Mouse (Mus musculus) layer of hippocampus, adult 2 months (tissue): ENCODE data around the gene Apeh. TPM values are rescaled to one million over a fixed set of nuclear protein-coding genes. Genes with fewer than 3 reads are reported as not detected.
"Not testable (repeated sequence)": the region's sequence is repeated elsewhere in the genome, so short reads cannot be mapped to it uniquely, and the experiment has no call there.

Source experiments
- DNase-seq, 2 experiments: peaks; one replicate each; pipeline ENCODE4 v3.0.0; 2022; ENCODE audit warnings: low spot score in 2 of 2
- H3K27ac ChIP-seq: fragments of 200-600 bp; 2 replicates; pipeline ENCODE4 v1.8.1; 2022
- H3K4me3 ChIP-seq: fragments of 200-600 bp; 2 replicates; pipeline ENCODE4 v1.8.1; 2022; ENCODE audit warnings: mild to moderate bottlenecking
- CTCF ChIP-seq: fragments of 200-600 bp; conservative IDR thresholded peaks from 2 replicates; pipeline ENCODE4 v1.8.1; 2022; ENCODE audit warnings: antibody characterized with exemption, mild to moderate bottlenecking, moderate library complexity
- long read RNA-seq, 2 experiments: library from polyadenylated mRNA; stranded (forward); transcript quantifications; one replicate each; pipeline ENCODE4 v2.0.0; 2021; ENCODE audit warnings: borderline mapping rate in 2 of 2
- total RNA-seq, 2 experiments: library from RNA; stranded (reverse); gene quantifications; 2 replicates each; pipeline ENCODE4 v1.2.3; 2021

Gene Apeh
- 10 to 100 TPM; 35.3 to 37.0 TPM for total RNA-seq
- long read RNA-seq, experiment 1, transcript Apeh-206 (22 exons, 2,518 nt): major isoform, 10 of 16 reads
- long read RNA-seq, experiment 1, partial matches to known transcripts: 2 of 16 reads
- long read RNA-seq, experiment 1, other reads (novel, unspliced or antisense): 4 of 16 reads
- long read RNA-seq, experiment 2, transcript Apeh-206 (22 exons, 2,518 nt): major isoform, 19 of 31 reads
- long read RNA-seq, experiment 2, partial matches to known transcripts: 6 of 31 reads
- long read RNA-seq, experiment 2, other reads (novel, unspliced or antisense): 6 of 31 reads

DNA sequence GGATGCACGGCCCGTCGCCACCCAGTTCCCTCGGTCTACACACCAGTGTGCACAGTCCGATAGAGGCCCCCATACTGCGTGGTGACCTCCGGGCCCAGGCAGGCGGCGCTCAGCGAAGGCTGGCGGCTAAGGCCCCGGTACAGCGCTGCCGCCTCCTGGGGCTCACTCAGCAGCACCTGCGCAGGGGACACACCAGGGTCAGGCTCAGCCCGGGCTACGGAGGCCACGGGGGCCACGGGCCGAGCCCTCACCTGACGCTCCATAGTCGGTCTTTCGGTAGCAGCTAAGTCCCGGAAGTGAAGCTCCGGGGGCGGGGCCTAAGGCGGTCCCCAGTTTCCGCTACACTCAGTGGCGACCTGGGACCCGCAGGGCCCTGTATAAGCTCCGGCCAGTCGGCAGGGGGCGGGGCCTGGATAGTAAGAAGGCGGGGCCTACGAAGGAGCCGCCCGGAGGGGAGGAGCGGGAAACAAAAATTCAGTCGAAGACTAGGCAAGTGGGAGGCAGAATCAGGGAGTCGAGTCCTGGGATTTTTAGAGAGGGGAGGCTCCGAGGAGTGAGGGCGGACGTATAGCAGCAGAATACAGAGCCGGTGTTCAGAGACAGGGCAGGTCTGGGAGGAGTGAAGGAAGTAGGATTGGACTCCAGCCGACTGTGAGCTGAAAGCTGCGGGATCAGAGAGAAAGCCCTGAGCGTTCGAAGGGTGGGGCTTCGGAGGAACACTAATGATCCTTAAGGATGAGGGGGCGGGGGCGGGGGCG lies at the start of gene Apeh:
Apeh (minus strand) TSS at position 423 of the 758 bp plus-strand sequence.
- peak within 1 kb of the TSS; percentile 86 for H3K27ac ChIP-seq
- peak; percentile 52 for TF ChIP-seq CTCF
- peak; percentile 82 to 87 for DNase-seq
- H3K4me3 ChIP-seq: peak within 1 kb of the TSS; percentile 65

DNA sequence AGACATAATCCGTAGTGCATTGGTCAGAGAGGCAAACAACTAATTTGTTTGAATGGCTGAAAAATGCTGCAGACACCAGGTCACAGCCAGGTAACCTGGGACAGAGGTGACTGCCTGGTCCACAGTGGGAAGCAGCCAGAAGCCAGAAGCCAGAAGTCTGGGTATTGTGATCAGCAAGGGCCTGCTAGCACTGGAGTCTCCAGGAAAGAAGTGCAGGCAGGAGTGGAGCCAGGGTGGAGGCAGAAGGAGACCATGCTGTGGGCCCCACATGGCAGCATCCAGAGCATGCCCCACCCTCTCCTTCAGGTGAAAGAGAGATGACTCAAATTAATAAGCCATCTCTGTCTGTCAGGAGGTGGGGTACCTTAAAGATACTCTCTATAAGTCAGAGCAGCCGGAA lies 49.1 kb upstream of the Apeh start:
- peak overlapping the region; percentile 52 for H3K27ac ChIP-seq
- no peak for TF ChIP-seq CTCF
- no peak for DNase-seq

DNA sequence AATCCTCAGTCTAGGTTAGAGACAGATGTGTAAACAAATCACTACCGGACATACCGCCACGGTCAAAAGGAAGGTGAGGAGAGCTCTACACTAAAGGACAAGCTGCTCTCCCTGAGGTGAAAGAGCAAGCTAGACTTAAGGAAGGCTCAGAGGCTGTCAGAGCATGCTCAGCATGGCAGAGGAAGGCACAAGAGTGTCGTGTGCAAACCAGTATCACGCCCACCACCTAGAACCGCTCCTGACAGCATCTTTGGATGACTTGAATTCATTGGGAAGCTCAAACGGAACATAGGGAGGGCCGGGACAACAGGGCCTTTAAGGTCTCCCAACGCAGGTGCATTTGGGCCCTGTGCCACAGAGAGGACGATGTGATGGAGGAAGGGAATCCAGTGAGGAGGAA lies 47.0 kb upstream of the Apeh start:
- no peak for DNase-seq
- no peak for TF ChIP-seq CTCF
- no peak overlapping the region for H3K4me3 ChIP-seq
- H3K27ac ChIP-seq: peak overlapping the region; percentile 85

More for the DNA sequence above, 49.1 kb upstream of the Apeh start:
- H3K4me3 ChIP-seq: no peak overlapping the region

DNA sequence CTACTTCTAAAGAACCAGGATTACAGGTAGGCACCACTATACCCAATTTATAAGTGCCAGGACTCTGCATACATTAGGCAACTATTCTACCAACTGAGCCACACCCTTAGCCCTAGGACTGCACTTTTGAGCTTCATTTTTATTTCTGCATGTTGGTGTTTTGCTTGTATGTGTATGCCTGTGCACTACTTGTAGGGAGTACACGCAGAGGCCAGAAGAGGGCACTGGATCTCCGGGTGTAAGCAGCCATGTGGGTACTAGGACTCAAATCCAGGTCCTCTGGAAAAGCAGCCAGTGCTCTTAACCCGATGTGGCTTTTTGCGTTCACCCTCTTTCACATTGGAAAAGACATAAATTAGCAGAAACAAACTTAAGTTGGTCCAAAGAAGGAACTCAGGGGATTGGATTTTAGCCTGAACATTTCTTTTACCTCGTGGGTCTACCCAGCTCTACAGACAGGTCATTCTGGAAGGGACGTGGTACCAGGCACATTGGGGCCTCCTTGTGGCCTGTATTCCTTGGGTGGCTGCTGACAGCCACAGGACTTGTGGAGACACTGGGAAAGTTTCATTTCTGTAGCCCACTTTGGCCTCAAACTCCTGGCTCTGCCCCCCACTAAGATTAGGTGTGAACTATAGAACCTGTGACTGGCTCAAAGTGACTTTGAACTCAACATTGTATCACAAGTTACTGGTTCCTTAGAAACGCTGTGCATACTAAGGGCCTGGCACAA lies 45.7 kb upstream of the Apeh start:
- H3K27ac ChIP-seq: peak overlapping the region; percentile 85
- TF ChIP-seq CTCF: peak; percentile 68
- H3K4me3 ChIP-seq: no peak overlapping the region
- DNase-seq: no peak

DNA sequence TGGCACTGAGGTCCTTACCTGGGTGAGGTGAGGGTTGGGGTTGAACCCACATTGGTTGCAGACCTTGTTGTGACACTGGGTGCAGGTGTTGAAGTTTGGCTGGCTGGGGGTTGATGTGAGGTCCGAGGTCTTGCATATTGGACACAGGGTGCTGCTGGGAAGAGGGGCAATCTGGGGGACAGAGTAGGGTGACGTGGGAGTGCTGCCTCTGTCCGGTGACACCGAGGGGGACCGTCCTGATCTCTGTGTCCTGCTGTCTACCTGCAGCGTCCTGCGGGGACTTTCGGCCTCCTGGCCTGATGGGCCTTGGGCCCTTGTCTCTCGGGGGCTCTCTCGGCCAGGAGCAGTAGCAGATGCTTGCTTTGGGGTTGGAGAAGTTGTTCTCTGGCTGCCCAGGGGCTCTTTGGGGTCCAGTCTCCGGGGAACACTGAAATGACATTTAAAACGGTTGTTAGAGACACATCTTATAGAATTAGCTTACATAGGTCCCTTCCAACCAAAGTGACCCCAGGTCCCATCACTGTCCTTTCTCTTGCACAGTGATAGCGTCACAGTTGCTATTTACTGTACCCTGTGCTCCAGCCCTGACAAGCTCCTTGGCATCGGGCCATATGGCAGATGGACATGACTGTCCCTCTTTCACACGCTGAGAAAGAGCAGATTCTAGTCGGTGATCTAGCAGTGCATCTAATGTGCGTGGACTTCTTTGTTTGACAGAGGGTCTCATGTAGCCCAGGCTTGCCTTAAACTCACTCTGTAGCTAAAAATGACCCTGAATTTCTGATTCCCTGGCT lies 45.0 kb upstream of the Apeh start:
- Histone ChIP-seq H3K4me3 (no peak overlapping the region), H3K27ac (peak overlapping the region; percentile 85)
- no peak for TF ChIP-seq CTCF
- DNase-seq: no peak

DNA sequence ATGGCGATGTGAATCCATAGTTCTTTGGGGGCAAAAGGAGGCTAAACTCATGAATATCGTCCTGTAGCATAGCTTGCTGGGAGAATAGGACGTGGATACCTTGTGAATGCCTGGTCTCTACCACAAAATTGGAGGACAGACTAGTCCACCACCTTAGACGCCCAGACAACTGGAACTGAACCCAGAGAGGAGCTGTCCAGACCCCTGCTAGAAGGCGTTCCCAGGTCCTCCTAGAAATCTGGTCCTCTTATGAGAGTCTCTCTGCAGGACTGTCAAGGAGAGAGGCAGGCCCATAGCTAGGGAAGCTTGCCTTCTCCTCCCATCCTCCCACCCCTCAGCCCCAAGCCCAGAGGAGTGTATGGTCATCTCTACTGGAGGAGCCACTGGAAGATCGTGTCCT lies 43.7 kb upstream of the Apeh start:
- TF ChIP-seq CTCF: no peak
- no peak overlapping the region for H3K4me3 ChIP-seq
- DNase-seq: no peak
- H3K27ac ChIP-seq: peak overlapping the region; percentile 85

DNA sequence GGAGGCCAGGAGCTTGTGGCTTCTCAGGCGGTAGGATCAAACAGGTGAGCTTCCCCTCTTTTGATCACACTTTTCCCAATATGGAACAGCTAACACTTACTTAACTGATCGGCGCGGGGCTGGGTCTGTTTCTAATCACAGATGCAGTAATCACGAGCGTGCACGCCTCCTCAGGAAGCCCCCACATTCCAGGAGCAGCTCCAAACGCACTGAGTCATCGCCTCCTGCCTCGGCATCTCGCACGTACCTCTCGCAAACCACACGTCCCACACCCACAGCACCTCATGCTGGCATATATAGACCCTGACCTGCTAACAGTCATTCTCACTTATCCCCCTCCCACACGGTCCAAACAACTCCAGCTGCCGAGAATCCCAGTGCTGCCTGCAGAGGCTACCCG lies 43.1 kb upstream of the Apeh start:
- peak; percentile 80 to 93 for DNase-seq
- Histone ChIP-seq H3K27ac (peak overlapping the region; percentile 85), H3K4me3 (no peak overlapping the region; the same call in 1 of the 2 replicates)
- no peak for TF ChIP-seq CTCF

DNA sequence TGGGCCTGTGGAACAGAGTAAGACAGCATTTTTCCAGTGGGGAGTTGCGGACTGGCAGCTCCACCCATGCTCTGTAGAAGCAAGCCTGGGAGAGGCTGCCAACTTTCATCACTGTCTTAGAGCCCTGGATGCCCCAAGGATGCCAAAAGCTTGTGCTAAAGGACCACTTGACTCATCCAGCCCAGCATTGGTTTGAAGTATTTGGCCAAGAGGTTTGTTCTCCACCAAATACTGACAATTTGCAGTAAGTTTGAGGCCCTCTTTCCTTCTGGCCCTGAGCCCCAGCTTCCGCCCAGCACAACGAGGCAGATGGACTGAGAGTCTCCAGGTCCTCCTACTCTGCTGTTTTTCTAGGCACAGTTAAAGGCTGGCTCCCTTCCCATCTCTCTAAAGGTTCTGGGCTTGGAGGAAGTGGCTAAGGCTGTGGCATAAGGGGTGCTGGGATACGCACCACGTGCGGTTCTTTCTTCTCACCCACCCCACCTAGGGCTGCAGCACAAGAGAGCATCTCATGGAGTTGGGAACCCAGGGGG lies 42.6 kb upstream of the Apeh start:
- TF ChIP-seq CTCF: no peak
- H3K27ac ChIP-seq: peak overlapping the region; percentile 85
- DNase-seq: peak; percentile 59 to 71
- H3K4me3 ChIP-seq: no peak overlapping the region; the same call in 1 of the 2 replicates

DNA sequence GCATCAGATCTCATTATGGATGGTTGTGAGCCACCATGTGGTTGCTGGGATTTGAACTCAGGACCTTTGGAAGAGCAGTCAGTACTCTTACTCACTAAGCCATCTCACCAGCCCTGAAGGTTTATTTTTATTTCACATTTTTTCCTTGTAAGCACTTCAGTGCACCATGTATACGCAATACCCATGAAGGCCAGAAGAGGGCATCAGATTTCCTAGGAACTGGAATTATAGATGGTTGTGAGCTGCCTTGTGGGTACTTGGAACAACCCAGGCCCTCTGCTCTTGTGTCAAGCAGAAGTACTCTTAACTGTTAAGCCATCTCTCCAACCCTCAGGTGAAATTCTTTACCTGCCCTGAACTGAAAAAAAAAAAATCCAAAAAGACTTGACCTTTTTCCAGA lies 41.8 kb upstream of the Apeh start:
- peak; percentile 73 for TF ChIP-seq CTCF
- no peak for DNase-seq
- peak overlapping the region; percentile 85 for H3K27ac ChIP-seq

DNA sequence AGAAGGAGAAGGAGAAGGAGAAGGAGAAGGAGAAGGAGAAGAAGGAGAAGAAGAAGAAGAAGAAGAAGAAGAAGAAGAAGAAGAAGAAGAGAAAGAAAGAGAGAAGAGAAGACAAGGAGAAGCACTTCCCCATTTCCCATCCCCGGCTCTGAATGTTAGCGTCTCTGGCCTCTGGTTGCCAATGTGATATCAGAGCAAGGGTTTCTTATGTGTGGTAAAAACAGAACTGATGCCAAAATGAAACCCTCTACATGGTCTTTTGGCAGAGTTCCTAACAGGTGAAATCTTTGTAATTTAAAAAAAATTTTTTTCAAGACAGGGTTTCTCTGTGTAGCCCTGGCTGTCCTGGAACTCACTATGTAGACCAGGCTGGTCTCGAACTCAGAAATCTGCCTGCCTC lies 41.3 kb upstream of the Apeh start:
- DNase-seq, H3K4me3 ChIP-seq: not testable (repeated sequence)
- H3K27ac ChIP-seq: peak overlapping the region; percentile 51; the same call in 1 of the 2 replicates

More for the DNA sequence above, 41.8 kb upstream of the Apeh start:
- no peak overlapping the region for H3K4me3 ChIP-seq

DNA sequence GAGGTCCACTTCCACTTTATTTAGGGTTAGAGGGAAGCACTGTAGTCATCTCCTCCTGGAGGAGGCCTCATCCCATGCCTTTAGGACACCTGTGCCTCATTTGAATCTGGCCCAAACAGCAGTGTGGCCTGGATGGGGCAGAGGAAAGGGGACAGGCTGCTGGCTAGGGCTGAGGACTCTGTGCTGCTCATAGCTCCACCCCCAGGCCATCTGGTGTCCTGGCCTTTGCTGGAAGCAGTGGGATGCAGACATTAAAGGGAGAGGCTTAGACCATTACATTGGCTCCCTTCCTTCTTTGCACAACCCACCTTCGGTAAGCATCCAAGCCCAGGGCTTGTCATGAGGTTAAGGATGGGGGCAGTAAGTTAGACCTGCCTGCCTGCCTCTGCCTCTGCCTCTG lies 39.1 kb upstream of the Apeh start:
- Histone ChIP-seq H3K27ac (peak overlapping the region; percentile 72), H3K4me3 (no peak overlapping the region)
- DNase-seq: no peak
- TF ChIP-seq CTCF: no peak

DNA sequence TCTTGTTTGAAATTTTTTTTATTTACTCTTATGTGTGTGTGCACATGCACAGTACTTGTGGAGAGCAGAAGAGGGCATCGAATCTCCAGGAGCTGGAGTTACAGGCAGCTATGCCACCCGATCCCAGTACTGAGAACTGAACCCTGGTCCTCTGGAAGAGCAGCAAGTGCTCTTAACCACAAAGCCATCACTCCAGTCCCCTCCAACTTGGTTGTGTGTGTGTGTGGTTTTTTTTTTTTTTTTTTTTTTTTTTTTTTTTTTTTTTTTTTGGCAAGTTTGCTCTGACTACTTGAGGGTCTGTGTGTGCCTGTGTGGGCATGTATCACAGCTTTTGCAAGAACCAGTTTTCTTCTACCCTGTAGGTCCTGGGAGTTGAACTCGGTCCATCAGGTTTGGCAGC lies 38.0 kb upstream of the Apeh start:
- DNase-seq: no peak
- no peak for TF ChIP-seq CTCF
- no peak overlapping the region for H3K4me3 ChIP-seq

More for the DNA sequence above, 38.0 kb upstream of the Apeh start:
- H3K27ac ChIP-seq: no peak overlapping the region
